Mouse (Mus musculus): ENCODE measurements around the gene Gm3298.
"Not testable (repeated sequence)": the region's sequence is repeated elsewhere in the genome, so short reads cannot be mapped to it uniquely, and the experiment has no call there.

Gene Gm3298

DNA sequence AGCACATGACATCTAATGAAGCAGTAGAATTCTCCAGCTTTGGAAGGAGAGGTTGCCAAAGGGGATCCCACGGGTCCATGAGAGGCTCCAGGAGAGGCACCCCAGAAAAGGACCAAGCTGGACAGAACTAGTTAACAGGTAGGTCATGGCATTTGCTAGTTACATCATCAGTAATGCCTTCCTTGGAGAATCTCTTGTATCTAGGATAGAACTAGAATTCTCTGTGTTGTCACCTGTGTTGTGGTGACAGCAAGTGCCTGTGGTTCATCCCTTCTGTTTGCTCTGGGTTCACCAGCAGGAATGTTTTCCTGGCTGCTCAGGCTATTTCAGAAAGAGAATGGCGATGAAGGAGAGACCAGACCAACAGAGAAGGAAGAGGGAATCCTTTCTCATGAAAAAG lies at the start of gene Gm3298:
Gm3298 (plus strand) TSS at position 301 of the 400 bp plus-strand sequence.
- DNase-seq (ENCODE audit: low spot score in 2 of 2): not testable (repeated sequence)

DNA sequence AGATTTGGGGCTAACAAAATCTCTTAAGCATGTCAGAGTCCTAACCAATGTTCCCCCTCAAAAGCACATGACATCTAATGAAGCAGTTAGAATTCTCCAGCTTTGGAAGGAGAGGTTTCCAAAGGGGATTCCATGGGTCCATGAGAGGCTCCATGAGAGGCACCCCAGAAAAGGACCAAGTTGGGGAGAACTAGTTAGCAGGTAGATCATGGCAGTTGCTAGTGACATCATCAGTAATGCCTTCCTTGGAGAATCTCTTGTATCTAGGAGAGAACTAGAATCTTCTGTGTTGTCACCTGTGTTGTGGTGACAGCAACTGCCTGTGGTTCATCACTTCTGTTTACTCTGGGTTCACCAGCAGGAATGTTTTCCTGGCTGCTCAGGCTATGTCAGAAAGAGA lies 32.1 kb upstream of the Gm3298 start, which contains the start of gene Gm8297:
Gm8297 (plus strand) TSS at position 301 of the 400 bp plus-strand sequence.
- DNase-seq (ENCODE audit: low spot score in 2 of 2): not testable (repeated sequence)

- not testable (repeated sequence) for DNase-seq (ENCODE audit: low spot score in 2 of 2)
Observed at GRCm38 (mm10) chr14:5050329-5050728, 34.6 kb downstream of the Gm3298 start, which contains the start of gene 4930555G01Rik. TSS of gene 4930555G01Rik (plus strand) at chr14:5050629.

Measured in spleen, postnatal 14 days (tissue).